Comparison of ENCODE assay signal across 8 mouse cellular contexts in genomic region chr11:5886187-5886586, GRCm38 (mm10). TPM values are rescaled to one million over a fixed set of nuclear protein-coding genes. Genes with fewer than 3 reads are reported as not detected.
DNase-seq lines count a peak whose midpoint lies in the region.

No protein-coding gene starts in this region.

- intact Hi-C loops in heart, postnatal 25 days (cut with DNase I) = loop anchor here (2.0 to 5.0 kb wide), 4 partner anchors 49 to 399 kb away; partner anchors contain the start of genes Dbnl and Mrps24

- DNase-seq in heart, adult 18-20 months = peak; percentile 69 to 85
- no peak for DNase-seq in heart, postnatal 25 days (ENCODE audit: low spot score)
- peak; percentile 39 to 56 for DNase-seq in CD8-positive naive resting alpha-beta T cell, adult 2 months (ENCODE audit: low read depth in 2 of 2, low spot score in 2 of 2)
- peak; percentile 64 for DNase-seq in cerebellum, adult 8-10 months
- DNase-seq in gastrocnemius, postnatal 10 days = peak; percentile 66
- DNase-seq in kidney, postnatal 4 days = peak; percentile 76 to 79
- peak; percentile 80 for DNase-seq in lung, postnatal 14 days
- peak; percentile 33 for DNase-seq in right cerebral cortex, postnatal 25 days

RNA-seq across cellular contexts. Expression of gene Pold2, which starts 8.1 kb away (rescaled TPM):
- 10 to 100 TPM; 35.4 to 40.6 TPM for total RNA-seq in heart, adult 18-20 months (2021)
- total RNA-seq in heart, postnatal 25 days (2021) = 10 to 100 TPM; 29.2 to 33.2 TPM
- 10 to 100 TPM; 36.7 to 45.4 TPM for total RNA-seq in gastrocnemius, postnatal 10 days (2021)

RNA-seq across cellular contexts. Expression of gene Myl7, which starts 12.4 kb away (rescaled TPM):
- 100 to 1,000 TPM; 602 to 633 TPM for total RNA-seq in heart, adult 18-20 months (2021)
- 100 to 1,000 TPM; 742 to 813 TPM for total RNA-seq in heart, postnatal 25 days (2021)
- total RNA-seq in gastrocnemius, postnatal 10 days (2021) = not detected

RNA-seq across cellular contexts. Expression of gene Aebp1, which starts 24.4 kb away (rescaled TPM):
- total RNA-seq in heart, adult 18-20 months (2021) = 10 to 100 TPM; 16.4 to 26.9 TPM
- total RNA-seq in heart, postnatal 25 days (2021) = 10 to 100 TPM; 18.5 to 23.3 TPM
- total RNA-seq in gastrocnemius, postnatal 10 days (2021) = 10 to 100 TPM; 46.5 to 59.8 TPM

RNA-seq across cellular contexts. Expression of gene Polm, which starts 48.4 kb away (rescaled TPM):
- total RNA-seq in heart, adult 18-20 months (2021) = 1 to 10 TPM; 1.7 to 3.3 TPM
- 1 to 10 TPM; 3.0 to 3.6 TPM for total RNA-seq in heart, postnatal 25 days (2021)
- 1 to 10 TPM; 4.3 to 8.7 TPM for total RNA-seq in gastrocnemius, postnatal 10 days (2021)

Comparison
In these comparisons a context has a peak if more than half of its experiments do, and no peak if none do; other contexts are left out.
1. RNA of gene Myl7, which starts 12.4 kb away (total RNA-seq): 742 to 813 TPM in heart, postnatal 25 days and 602 to 633 TPM in heart, adult 18-20 months; not detected in gastrocnemius, postnatal 10 days; every median in the first group is over 100 times any median in the second.